Mouse (Mus musculus): Measurements from ENCODE around the gene Large2. TPM values are rescaled to one million over a fixed set of nuclear protein-coding genes. Genes with fewer than 3 reads are reported as not detected.
A peak's percentile ranks its signal among the peaks of the same experiment; 100 is the strongest.

The Large2 gene
- polyA plus RNA-seq, 1 experiment from 2014 or later, result 16.6 TPM

- Histone ChIP-seq H3K27me3 (ENCODE audit: insufficient read depth, low read length) (no peaks in the 10 kb centered on the region), H3K4me3 (ENCODE audit: low read depth, low read length) (no peak overlapping the region), H3K4me2 (no peak overlapping the region), H3K27ac (ENCODE audit: low read depth) (no peak overlapping the region), H3K9me3 (ENCODE audit: low read depth, low read length) (no peaks in the 10 kb centered on the region), H3K9ac (no peak overlapping the region), H3K36me3 (ENCODE audit: insufficient read depth) (peaks cover 55% of the 10 kb centered on the region), H3K4me1 (ENCODE audit: insufficient read depth) (no peaks in the 10 kb centered on the region)
- DNase-seq (no peak), ATAC-seq (ENCODE audit: insufficient read depth) (no peak)
- TF ChIP-seq CTCF (IDR thresholded peaks at IDR 0.05; ENCODE audit: low read depth), result no peak
- 56% methylated on average over 5 of the region's 5 CpGs for WGBS
Observed at GRCm38 (mm10) chr2:92350686-92351085, 24.0 kb downstream of the Large2 start.

DNA sequence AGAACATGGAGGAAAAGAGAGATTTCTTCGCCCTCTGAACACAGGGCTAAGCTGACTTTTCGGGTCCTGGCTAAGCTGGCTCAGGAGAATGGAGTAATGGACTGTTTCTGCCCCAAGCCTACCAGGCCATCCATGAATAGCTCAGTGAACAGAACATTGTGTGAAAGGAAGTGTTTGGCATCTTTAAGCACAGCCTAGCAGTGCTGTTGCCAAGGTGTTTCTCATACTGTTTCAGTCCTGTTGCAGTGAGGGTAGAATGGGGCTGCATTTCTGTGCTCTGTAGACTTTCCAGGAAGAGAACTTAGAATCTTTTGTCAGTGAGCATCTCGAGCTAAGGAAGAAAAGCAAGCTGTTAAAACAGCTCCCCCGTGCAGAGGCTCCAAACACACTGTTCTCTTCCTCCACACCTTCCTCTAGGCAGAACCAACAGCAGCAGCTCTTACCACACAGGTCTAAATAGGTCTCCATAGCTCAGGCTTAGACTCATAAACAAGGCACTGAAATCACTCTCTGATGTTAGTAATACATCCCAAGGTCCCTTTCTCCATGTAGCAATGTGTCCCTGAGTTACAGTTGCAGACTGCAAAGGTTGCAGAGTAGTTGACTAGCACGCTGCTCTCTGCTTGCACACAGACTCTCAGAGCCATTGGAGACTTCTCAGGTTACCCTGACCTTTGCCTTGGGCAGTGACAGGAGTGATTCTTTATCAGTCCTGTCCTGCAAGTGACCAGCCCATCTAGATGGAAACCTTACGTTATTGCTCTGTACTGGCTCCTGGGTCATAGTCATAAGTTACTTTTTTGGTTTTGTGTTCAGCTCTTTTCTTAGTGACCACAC, 24.9 kb downstream of the Large2 start:
- no peak for TF ChIP-seq CTCF (IDR thresholded peaks at IDR 0.05; ENCODE audit: low read depth)
- WGBS, result 51% methylated on average over 6 of the region's 6 CpGs

DNA sequence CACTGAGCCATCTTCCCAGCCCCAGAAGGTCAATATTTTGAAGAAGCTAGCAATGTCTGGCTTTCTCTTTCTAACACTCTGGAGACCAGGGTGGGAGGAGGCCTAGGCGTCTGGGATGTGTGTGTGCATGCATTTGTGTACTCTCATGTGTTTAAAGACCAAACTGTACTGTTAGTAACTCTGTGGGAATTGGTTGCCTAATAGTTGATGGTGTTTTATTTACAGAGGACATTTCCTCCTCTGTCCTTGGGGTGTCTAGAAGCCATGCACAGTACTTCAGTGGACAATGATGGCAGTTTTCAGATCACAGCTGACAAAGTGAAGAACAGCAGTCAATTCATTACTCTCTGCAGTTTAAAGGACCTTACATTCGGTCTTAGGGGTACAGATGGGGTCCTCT, 27.5 kb downstream of the Large2 start:
- DNase-seq (no peak), ATAC-seq (ENCODE audit: insufficient read depth) (no peak)
- Histone ChIP-seq H3K9me3 (ENCODE audit: low read depth, low read length) (no peaks in the 10 kb centered on the region), H3K27ac (ENCODE audit: low read depth) (no peak overlapping the region), H3K27me3 (ENCODE audit: insufficient read depth, low read length) (no peaks in the 10 kb centered on the region), H3K4me1 (ENCODE audit: insufficient read depth) (no peaks in the 10 kb centered on the region), H3K4me2 (no peak overlapping the region), H3K4me3 (ENCODE audit: low read depth, low read length) (no peak overlapping the region), H3K36me3 (ENCODE audit: insufficient read depth) (peaks cover 64% of the 10 kb centered on the region), H3K9ac (no peak overlapping the region)
- TF ChIP-seq CTCF (IDR thresholded peaks at IDR 0.05; ENCODE audit: low read depth), result no peak
- WGBS, result 80% methylated on average over 2 of the region's 2 CpGs

More for the DNA sequence above, 24.9 kb downstream of the Large2 start:
- Histone ChIP-seq H3K4me1 (ENCODE audit: insufficient read depth) (no peaks in the 10 kb centered on the region), H3K4me3 (ENCODE audit: low read depth, low read length) (no peak overlapping the region), H3K27me3 (ENCODE audit: insufficient read depth, low read length) (no peaks in the 10 kb centered on the region), H3K4me2 (no peak overlapping the region), H3K36me3 (ENCODE audit: insufficient read depth) (peaks cover 60% of the 10 kb centered on the region), H3K9ac (no peak overlapping the region), H3K9me3 (ENCODE audit: low read depth, low read length) (no peaks in the 10 kb centered on the region), H3K27ac (ENCODE audit: low read depth) (no peak overlapping the region)
- DNase-seq, result no peak
- ATAC-seq (ENCODE audit: insufficient read depth), result no peak

DNA sequence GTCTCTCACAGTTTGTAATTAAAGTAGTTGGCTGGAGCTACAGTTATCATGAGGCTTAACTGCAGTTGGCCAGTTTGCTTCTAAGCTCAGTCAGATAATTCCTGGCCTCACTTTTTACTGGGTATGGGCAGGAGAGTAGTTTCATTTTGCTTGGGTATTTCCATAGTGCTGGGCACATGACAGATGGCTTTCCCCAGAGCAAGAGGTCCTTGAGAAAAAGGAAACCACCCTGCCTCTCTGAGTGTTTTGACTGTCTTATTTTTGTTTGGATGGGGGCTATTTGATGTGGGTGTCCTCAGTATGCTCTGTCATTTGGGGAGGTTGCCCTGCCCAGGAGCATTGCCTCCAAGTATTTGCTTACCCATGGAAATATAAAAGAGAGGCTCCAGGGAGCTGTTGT, 32.3 kb downstream of the Large2 start:
- Histone ChIP-seq H3K4me2 (no peak overlapping the region), H3K4me1 (ENCODE audit: insufficient read depth) (no peaks in the 10 kb centered on the region), H3K36me3 (ENCODE audit: insufficient read depth) (peaks cover 48% of the 10 kb centered on the region), H3K27ac (ENCODE audit: low read depth) (no peak overlapping the region), H3K9me3 (ENCODE audit: low read depth, low read length) (no peaks in the 10 kb centered on the region), H3K27me3 (ENCODE audit: insufficient read depth, low read length) (no peaks in the 10 kb centered on the region), H3K9ac (no peak overlapping the region), H3K4me3 (ENCODE audit: low read depth, low read length) (no peak overlapping the region)
- ATAC-seq (ENCODE audit: insufficient read depth), result no peak
- no peak for TF ChIP-seq CTCF (IDR thresholded peaks at IDR 0.05; ENCODE audit: low read depth)
- no peak for DNase-seq

DNA sequence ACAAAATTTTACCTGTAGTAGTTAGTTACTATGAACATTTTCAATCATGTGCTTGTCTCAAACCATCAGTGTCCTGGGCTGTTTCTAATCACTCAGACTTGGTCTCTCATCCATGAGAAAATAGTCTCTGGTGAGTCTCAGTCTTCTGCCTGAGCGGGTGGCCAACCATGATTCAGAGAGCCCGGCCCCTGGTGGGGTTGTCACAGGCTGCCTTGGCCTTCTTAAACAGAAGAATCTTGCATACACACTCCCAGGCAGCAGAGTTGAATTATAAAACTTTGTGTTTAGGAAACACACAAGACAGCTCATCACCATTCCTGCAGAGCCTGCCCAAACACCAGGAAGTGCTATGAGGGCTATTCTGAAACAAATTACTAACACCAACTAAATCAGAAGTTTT, 42.8 kb downstream of the Large2 start:
- Histone ChIP-seq H3K36me3 (ENCODE audit: insufficient read depth) (peaks cover 82% of the 10 kb centered on the region), H3K4me3 (ENCODE audit: low read depth, low read length) (no peak overlapping the region), H3K27ac (ENCODE audit: low read depth) (no peak overlapping the region), H3K4me1 (ENCODE audit: insufficient read depth) (no peaks in the 10 kb centered on the region), H3K4me2 (no peak overlapping the region), H3K27me3 (ENCODE audit: insufficient read depth, low read length) (no peaks in the 10 kb centered on the region), H3K9ac (no peak overlapping the region), H3K9me3 (ENCODE audit: low read depth, low read length) (no peaks in the 10 kb centered on the region)
- DNase-seq (no peak), ATAC-seq (ENCODE audit: insufficient read depth) (no peak)
- no peak for TF ChIP-seq CTCF (IDR thresholded peaks at IDR 0.05; ENCODE audit: low read depth)
- 93% methylated on average over 2 of the region's 2 CpGs for WGBS

DNA sequence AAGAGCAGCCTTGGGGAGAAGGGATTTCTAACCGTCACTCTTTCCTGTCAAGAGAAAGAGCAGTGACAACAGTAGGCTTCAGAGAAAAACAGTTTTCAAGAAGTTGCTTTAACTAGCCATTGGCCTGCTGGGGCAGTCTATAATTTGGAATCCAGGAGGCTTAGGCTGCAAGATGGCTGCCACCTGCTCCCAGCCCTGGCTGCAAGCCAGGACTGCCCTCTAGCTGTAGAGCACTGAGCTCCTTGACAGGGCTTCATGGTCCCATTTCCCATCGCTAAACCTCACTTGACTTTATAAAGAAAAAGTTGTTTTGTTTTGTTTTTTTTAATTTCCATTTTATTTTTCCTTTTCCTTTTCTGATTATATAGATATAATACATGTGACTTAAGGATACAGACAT, 43.3 kb downstream of the Large2 start:
- H3K9ac ChIP-seq, result no peak overlapping the region
- no peak for ATAC-seq (ENCODE audit: insufficient read depth)
- H3K27me3 ChIP-seq (ENCODE audit: insufficient read depth, low read length), result no peaks in the 10 kb centered on the region
- H3K4me2 ChIP-seq, result no peak overlapping the region
- no peak overlapping the region for H3K4me3 ChIP-seq (ENCODE audit: low read depth, low read length)
- H3K4me1 ChIP-seq (ENCODE audit: insufficient read depth), result no peaks in the 10 kb centered on the region
- H3K36me3 ChIP-seq (ENCODE audit: insufficient read depth), result peaks cover 85% of the 10 kb centered on the region
- peak; percentile 44 for DNase-seq
- H3K9me3 ChIP-seq (ENCODE audit: low read depth, low read length), result no peaks in the 10 kb centered on the region
- WGBS, result 89% methylated on average over 2 of the region's 2 CpGs
- no peak; the same call in 1 of the 2 replicates for TF ChIP-seq CTCF (IDR thresholded peaks at IDR 0.05; ENCODE audit: low read depth)
- H3K27ac ChIP-seq (ENCODE audit: low read depth), result no peak overlapping the region

- no peaks in the 10 kb centered on the region for H3K9me3 ChIP-seq (ENCODE audit: low read depth, low read length)
- H3K27me3 ChIP-seq (ENCODE audit: insufficient read depth, low read length), result no peaks in the 10 kb centered on the region
- H3K9ac ChIP-seq, result no peak overlapping the region
- H3K4me1 ChIP-seq (ENCODE audit: insufficient read depth), result no peaks in the 10 kb centered on the region
- WGBS, result 51% methylated on average over 2 of the region's 2 CpGs
- no peak overlapping the region for H3K4me2 ChIP-seq
- H3K27ac ChIP-seq (ENCODE audit: low read depth), result no peak overlapping the region
- H3K4me3 ChIP-seq (ENCODE audit: low read depth, low read length), result no peak overlapping the region
- peaks cover 87% of the 10 kb centered on the region for H3K36me3 ChIP-seq (ENCODE audit: insufficient read depth)
- DNase-seq (peak; percentile 84), ATAC-seq (ENCODE audit: insufficient read depth) (no peak)
- TF ChIP-seq CTCF (IDR thresholded peaks at IDR 0.05; ENCODE audit: low read depth), result peak; percentile 63
Observed at GRCm38 (mm10) chr2:92330840-92331239, 43.8 kb downstream of the Large2 start.

All from lung, embryonic 14.5 days (tissue).